Mouse (Mus musculus): ENCODE data around the gene Med15.
"Not testable (repeated sequence)": the region's sequence is repeated elsewhere in the genome, so short reads cannot be mapped to it uniquely, and the experiment has no call there.

Gene Med15

GRCm38 (mm10) chr16:17732841-17733340, at the start of gene Med15:
TSS of gene Med15 (minus strand) at chr16:17732891.
- no peak for DNase-seq

GRCm38 (mm10) chr16:17779692-17780091, 47.0 kb upstream of the Med15 start:
- DNase-seq = no peak

- no peak for DNase-seq
Measured at GRCm38 (mm10) chr16:17778223-17778622, 45.5 kb upstream of the Med15 start.

GRCm38 (mm10) chr16:17776828-17777227, 44.1 kb upstream of the Med15 start:
- no peak for DNase-seq

GRCm38 (mm10) chr16:17771117-17771865, 38.6 kb upstream of the Med15 start:
- DNase-seq = no peak

- DNase-seq = no peak
Measured at GRCm38 (mm10) chr16:17768834-17769233, 36.1 kb upstream of the Med15 start.

- no peak for DNase-seq
Measured at GRCm38 (mm10) chr16:17764108-17764511, 31.4 kb upstream of the Med15 start.

GRCm38 (mm10) chr16:17761074-17761473, 28.4 kb upstream of the Med15 start:
- DNase-seq = no peak

- DNase-seq = peak; percentile 48
Measured at GRCm38 (mm10) chr16:17760657-17761056, 28.0 kb upstream of the Med15 start.

GRCm38 (mm10) chr16:17759813-17760321, 27.2 kb upstream of the Med15 start:
- peak; percentile 43 for DNase-seq

GRCm38 (mm10) chr16:17759344-17759773, 26.7 kb upstream of the Med15 start, which contains the start of gene Klhl22:
TSS of gene Klhl22 (plus strand) at chr16:17759618.
- DNase-seq = peak; percentile 89

GRCm38 (mm10) chr16:17758902-17759301, 26.2 kb upstream of the Med15 start:
- DNase-seq = peak; percentile 80

- no peak for DNase-seq
Measured at GRCm38 (mm10) chr16:17757756-17758155, 25.1 kb upstream of the Med15 start.

GRCm38 (mm10) chr16:17753686-17754085, 21.0 kb upstream of the Med15 start:
- DNase-seq = no peak

GRCm38 (mm10) chr16:17753001-17753400, 20.3 kb upstream of the Med15 start:
- DNase-seq = no peak

GRCm38 (mm10) chr16:17745067-17745466, 12.4 kb upstream of the Med15 start:
- DNase-seq = no peak

GRCm38 (mm10) chr16:17744536-17744935, 11.8 kb upstream of the Med15 start:
- DNase-seq = no peak

- DNase-seq = peak; percentile 52
Measured at GRCm38 (mm10) chr16:17743279-17743678, 10.6 kb upstream of the Med15 start.

- peak; percentile 46 for DNase-seq
Measured at GRCm38 (mm10) chr16:17742810-17743209, 10.1 kb upstream of the Med15 start.

- DNase-seq = no peak
Measured at GRCm38 (mm10) chr16:17740080-17740479, 7.4 kb upstream of the Med15 start.

GRCm38 (mm10) chr16:17736156-17736555, 3.5 kb upstream of the Med15 start:
- DNase-seq = no peak

- not testable (repeated sequence) for DNase-seq
Measured at GRCm38 (mm10) chr16:17734872-17735271, 2.2 kb upstream of the Med15 start.

GRCm38 (mm10) chr16:17733646-17734045, 955 bp upstream of the Med15 start:
- DNase-seq = no peak

- DNase-seq = no peak
Measured at GRCm38 (mm10) chr16:17732431-17732830, 260 bp downstream of the Med15 start.
